Mouse (Mus musculus): ENCODE data around the gene Fhl3.
A peak's percentile ranks its signal among the peaks of the same experiment; 100 is the strongest.
"Not testable (repeated sequence)": the region's sequence is repeated elsewhere in the genome, so short reads cannot be mapped to it uniquely, and the experiment has no call there.

Fhl3 gene

GRCm38 (mm10) chr4:124685004-124685403 is 15.5 kb upstream of the Fhl3 start:
- no peak for DNase-seq

GRCm38 (mm10) chr4:124685453-124685852 is 15.0 kb upstream of the Fhl3 start:
- DNase-seq = no peak

GRCm38 (mm10) chr4:124685897-124686402 is 14.6 kb upstream of the Fhl3 start:
- no peak for DNase-seq

GRCm38 (mm10) chr4:124691455-124691854 is 9.0 kb upstream of the Fhl3 start:
- no peak for DNase-seq

GRCm38 (mm10) chr4:124692416-124692861 is 8.1 kb upstream of the Fhl3 start:
- no peak for DNase-seq

GRCm38 (mm10) chr4:124693135-124693894 is 7.2 kb upstream of the Fhl3 start, which contains the start of gene Utp11:
TSS of gene Utp11 (minus strand) at chr4:124693600.
- DNase-seq = peak; percentile 87

- no peak for DNase-seq
These were observed 5.9 kb upstream of the Fhl3 start for GRCm38 (mm10) chr4:124694572-124694971.

GRCm38 (mm10) chr4:124695786-124696516 is 4.5 kb upstream of the Fhl3 start:
- no peak for DNase-seq

- DNase-seq = no peak
These were observed 710 bp upstream of the Fhl3 start for GRCm38 (mm10) chr4:124699791-124700190.

GRCm38 (mm10) chr4:124701052-124701845 is 748 bp downstream of the Fhl3 start:
- DNase-seq = no peak

- no peak for DNase-seq
These were observed 1.4 kb downstream of the Fhl3 start for GRCm38 (mm10) chr4:124701916-124702315.

GRCm38 (mm10) chr4:124703406-124703805 is 2.9 kb downstream of the Fhl3 start:
- DNase-seq = no peak

GRCm38 (mm10) chr4:124703881-124704796 is 3.6 kb downstream of the Fhl3 start:
- no peak for DNase-seq

GRCm38 (mm10) chr4:124704797-124705474 is 4.4 kb downstream of the Fhl3 start:
- DNase-seq = no peak

- no peak for DNase-seq
These were observed 5.3 kb downstream of the Fhl3 start for GRCm38 (mm10) chr4:124705661-124706269.

GRCm38 (mm10) chr4:124707381-124708199 is 7.1 kb downstream of the Fhl3 start:
- not testable (repeated sequence) for DNase-seq

GRCm38 (mm10) chr4:124708200-124708517 is 7.7 kb downstream of the Fhl3 start:
- not testable (repeated sequence) for DNase-seq

- DNase-seq = no peak
These were observed 8.3 kb downstream of the Fhl3 start for GRCm38 (mm10) chr4:124708518-124709477.

GRCm38 (mm10) chr4:124709961-124710446 is 9.5 kb downstream of the Fhl3 start:
- DNase-seq = no peak

Measured in cerebellum, adult 9-11 months (tissue).